In the genomic region with DNA sequence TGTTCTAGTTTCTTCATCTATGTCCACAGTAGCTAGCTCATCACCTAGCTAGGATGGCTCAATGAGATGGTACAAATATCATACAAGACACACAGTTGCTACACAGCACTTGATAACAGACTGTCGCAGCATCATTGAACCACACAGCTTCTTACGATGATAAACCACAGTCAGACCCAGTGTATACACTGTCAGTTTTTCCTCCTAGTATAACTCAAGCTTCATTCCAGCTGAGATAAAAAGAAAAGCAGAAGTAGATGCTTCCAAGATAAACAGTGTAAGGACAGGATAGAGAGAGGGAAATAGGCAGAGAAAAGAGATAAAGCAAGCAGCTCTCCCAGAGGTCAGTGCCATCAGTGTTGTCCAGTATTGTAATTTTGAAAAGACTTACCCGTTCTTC, we compare ENCODE assay signal across 35 mouse cellular contexts.
"Had no signal": no experiment of that assay in that cellular context is flagged by ENCODE, and none has a peak within 500 bp of the region (broad histone marks: within the 10 kb centered on the region; RNA-seq: fewer than 3 reads in every experiment).

No protein-coding gene starts in this region.

- H3K4me1 ChIP-seq: hindbrain, embryonic 12.5 days; hindbrain, embryonic 13.5 days; hindbrain, embryonic 15.5 days; intestine, embryonic 15.5 days had no signal

- H3K4me2 ChIP-seq: heart, embryonic 11.5 days; heart, embryonic 12.5 days; heart, embryonic 13.5 days; heart, embryonic 15.5 days; hindbrain, embryonic 12.5 days; hindbrain, embryonic 13.5 days; hindbrain, embryonic 14.5 days; hindbrain, embryonic 15.5 days; intestine, embryonic 15.5 days; kidney, embryonic 15.5 days had no signal

- H3K9ac ChIP-seq: heart, embryonic 12.5 days; heart, embryonic 13.5 days; heart, embryonic 15.5 days; hindbrain, embryonic 12.5 days; hindbrain, embryonic 13.5 days; hindbrain, embryonic 14.5 days; hindbrain, embryonic 15.5 days; intestine, embryonic 15.5 days; kidney, embryonic 15.5 days had no signal

- H3K4me3 ChIP-seq: heart, embryonic 12.5 days; heart, embryonic 13.5 days; heart, embryonic 15.5 days; hindbrain, embryonic 10.5 days; hindbrain, embryonic 12.5 days; hindbrain, embryonic 13.5 days; hindbrain, embryonic 15.5 days; intestine, embryonic 15.5 days; kidney, embryonic 15.5 days; layer of hippocampus, adult 2 months; left cerebral cortex, adult 2 months had no signal

- ATAC-seq: hindbrain, embryonic 16.5 days; hindbrain, postnatal 0 days; inflammation-experienced regulatory T-cells, adult 6 months; intestine, embryonic 15.5 days; intestine, embryonic 16.5 days; intestine, postnatal 0 days had no signal

- H3K9me3 ChIP-seq: heart, embryonic 15.5 days; hindbrain, embryonic 12.5 days; hindbrain, embryonic 13.5 days; hindbrain, embryonic 15.5 days; intestine, embryonic 15.5 days; kidney, embryonic 15.5 days had no signal

- H3K36me3 ChIP-seq: heart, embryonic 12.5 days; heart, embryonic 13.5 days; heart, embryonic 15.5 days; hindbrain, embryonic 10.5 days; hindbrain, embryonic 12.5 days; hindbrain, embryonic 13.5 days; hindbrain, embryonic 15.5 days; intestine, embryonic 15.5 days; kidney, embryonic 15.5 days had no signal

- H3K27me3 ChIP-seq: heart, embryonic 12.5 days; heart, embryonic 13.5 days; heart, embryonic 15.5 days; hindbrain, embryonic 12.5 days; hindbrain, embryonic 15.5 days; intestine, embryonic 15.5 days; kidney, embryonic 15.5 days had no signal

- DNase-seq: heart, postnatal 10 days; heart, postnatal 14 days; heart, postnatal 36 days; heart, postnatal 4 days; kidney, adult 11 months; kidney, adult 18-20 months; kidney, adult 2 months; kidney, adult 8-10 months; kidney, adult 9 months; kidney, postnatal 10 days; kidney, postnatal 14 days; kidney, postnatal 25 days; kidney, postnatal 36 days; kidney, postnatal 4 days; layer of hippocampus, adult 9-11 months; layer of hippocampus, postnatal 36 days had no signal

- H3K27ac ChIP-seq: heart, embryonic 13.5 days; heart, embryonic 15.5 days; hindbrain, embryonic 10.5 days; hindbrain, embryonic 12.5 days; hindbrain, embryonic 13.5 days; hindbrain, embryonic 14.5 days; hindbrain, embryonic 15.5 days; hindbrain, postnatal 0 days; intestine, embryonic 15.5 days; kidney, embryonic 15.5 days; kidney, postnatal 0 days; layer of hippocampus, adult 2 months; left cerebral cortex, adult 2 months had no signal
